8 mouse cellular contexts compared by ENCODE assay signal in the genomic region with DNA sequence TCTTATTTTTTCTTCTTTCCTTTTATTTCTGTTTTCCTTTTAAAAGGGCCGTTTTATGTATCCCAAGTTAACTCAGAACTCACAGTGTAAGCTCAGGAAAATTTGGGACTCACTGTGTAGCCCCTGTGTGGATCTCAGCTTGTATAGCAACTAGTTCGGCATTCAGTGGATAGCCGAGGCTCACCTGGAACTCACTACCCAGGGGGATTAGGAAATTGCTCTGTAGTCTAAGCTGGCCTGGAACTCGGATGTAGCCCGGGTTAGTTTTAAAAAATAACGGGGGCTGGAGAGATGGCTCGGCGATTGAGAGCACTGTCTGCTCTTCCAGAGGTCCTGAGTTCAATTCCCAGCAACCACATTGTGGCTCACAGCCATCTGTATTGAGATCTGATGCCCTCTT. TPM values are rescaled to one million over a fixed set of nuclear protein-coding genes. Genes with fewer than 3 reads are reported as not detected.
DNase-seq lines count a peak whose midpoint lies in the region; ATAC-seq and TF ChIP-seq lines count a peak whose summit lies in the region.

No protein-coding gene starts in this region.

- no peak for TF ChIP-seq CTCF in lung, postnatal 0 days (IDR thresholded peaks at IDR 0.05)
- no peak for TF ChIP-seq CTCF in small intestine, adult 2 months (IDR thresholded peaks at IDR 0.05; ENCODE audit: extremely low read depth, insufficient read length, insufficient replicate concordance, low read depth, low read length)

- H3K4me2 ChIP-seq in lung, postnatal 0 days (replicated peaks; ENCODE audit: low read depth, low read length), result peak overlapping the region; percentile 66

- TF ChIP-seq POLR2A in small intestine, adult 2 months (IDR thresholded peaks at IDR 0.05; ENCODE audit: low read depth, low read length), result no peak

- WGBS in lung, postnatal 0 days, result 8% methylated on average over 8 of the region's 8 CpGs
- WGBS in large intestine, adult 2 months, result 5% methylated on average over 8 of the region's 8 CpGs
- WGBS in small intestine, adult 2 months, result 6% methylated on average over 8 of the region's 8 CpGs

- peak overlapping the region; percentile 63 for H3K9ac ChIP-seq in lung, postnatal 0 days (replicated peaks; ENCODE audit: low read depth)

- H3K27me3 ChIP-seq in lung, postnatal 0 days (replicated peaks; ENCODE audit: insufficient read depth, low read length), result no peaks in the 10 kb centered on the region
- H3K27me3 ChIP-seq in small intestine, adult 2 months (ENCODE audit: control insufficient read depth, insufficient read depth, low read length), result no peaks in the 10 kb centered on the region

- no peak for ATAC-seq in cerebellum, adult (ENCODE audit: insufficient number of reproducible peaks, low FRiP score, low TSS enrichment)
- no peak for ATAC-seq in lung, postnatal 0 days

- peak overlapping the region; percentile 63 for H3K4me3 ChIP-seq in lung, postnatal 0 days (ENCODE audit: low read depth, low read length)
- H3K4me3 ChIP-seq in small intestine, adult 2 months (ENCODE audit: low read depth, low read length), result peak overlapping the region; percentile 94

- no peaks in the 10 kb centered on the region; the same call in 1 of the 2 replicates for H3K36me3 ChIP-seq in lung, postnatal 0 days (ENCODE audit: insufficient read depth, low read length)
- peaks cover 15% of the 10 kb centered on the region for H3K36me3 ChIP-seq in small intestine, adult 2 months (ENCODE audit: control insufficient read depth, insufficient read depth, low read length)

- H3K9me3 ChIP-seq in lung, postnatal 0 days (ENCODE audit: low read length), result no peaks in the 10 kb centered on the region

- H3K27ac ChIP-seq in lung, postnatal 0 days (ENCODE audit: low read length), result peak overlapping the region; percentile 74
- H3K27ac ChIP-seq in small intestine, adult 2 months (ENCODE audit: insufficient read depth, low read depth, low read length), result 0 out of 2 replicates have a peak overlapping the region, but pooled peaks have one; percentile 65

- peaks cover 4% of the 10 kb centered on the region; the same call in 1 of the 2 replicates for H3K4me1 ChIP-seq in lung, postnatal 0 days (ENCODE audit: insufficient read depth, low read depth, low read length)
- H3K4me1 ChIP-seq in small intestine, adult 2 months (ENCODE audit: control insufficient read depth, insufficient read depth, insufficient read length, low read length), result peaks cover 2% of the 10 kb centered on the region; the same call in 1 of the 2 replicates

- DNase-seq in cerebellum, adult 11-12 months, result peak; percentile 39
- no peak for DNase-seq in lung, postnatal 0 days (ENCODE audit: low spot score)
- DNase-seq in lung, postnatal 10 days, result no peak
- DNase-seq in large intestine, adult 2 months (ENCODE audit: low read depth, low spot score), result peak; percentile 16
- DNase-seq in spleen, postnatal 4 days (ENCODE audit: low spot score in 2 of 2), result no peak
- DNase-seq in adipocyte (ENCODE audit: low spot score), result no peak

- TF ChIP-seq EP300 in lung, postnatal 0 days (IDR thresholded peaks at IDR 0.05), result no peak

RNA-seq across cellular contexts. Expression of a gene that starts 1.9 kb away (rescaled TPM):
- 16.1 and 16.5 TPM in 2 replicates for polyA plus RNA-seq in lung, postnatal 0 days (2015; fragmentation: Nextera tagmentation; extraction: Ambion mirVana)
- polyA plus RNA-seq in large intestine, adult 2 months (2012; rRNA removed), result 6.7 and 7.9 TPM in 2 replicates
- 5.7 and 5.8 TPM in 2 replicates for polyA plus RNA-seq in small intestine, adult 2 months (2012; rRNA removed)

RNA-seq across cellular contexts. Expression of a gene that starts 2.0 kb away (rescaled TPM):
- polyA plus RNA-seq in lung, postnatal 0 days (2015; fragmentation: Nextera tagmentation; extraction: Ambion mirVana), result 94.8 and 97.5 TPM in 2 replicates
- polyA plus RNA-seq in large intestine, adult 2 months (2012; rRNA removed), result 21.9 and 32.7 TPM in 2 replicates
- polyA plus RNA-seq in small intestine, adult 2 months (2012; rRNA removed), result 13.0 and 24.2 TPM in 2 replicates

RNA-seq across cellular contexts. Expression of a gene that starts 40.4 kb away (rescaled TPM):
- polyA plus RNA-seq in lung, postnatal 0 days (2015; fragmentation: Nextera tagmentation; extraction: Ambion mirVana), result 41.0 and 46.4 TPM in 2 replicates
- 24.4 and 26.2 TPM in 2 replicates for polyA plus RNA-seq in large intestine, adult 2 months (2012; rRNA removed)
- polyA plus RNA-seq in small intestine, adult 2 months (2012; rRNA removed), result 18.7 and 23.6 TPM in 2 replicates

Comparison
In these comparisons a context has a peak if more than half of its experiments do, and no peak if none do; other contexts are left out.
1. DNase-seq: peak in cerebellum, adult 11-12 months (single experiment) and large intestine, adult 2 months (single experiment); none in lung, postnatal 0 days (single experiment), lung, postnatal 10 days (single experiment), spleen, postnatal 4 days (0 of 2) and adipocyte (single experiment).